Mouse (Mus musculus) bone marrow macrophage, adult 2 months (primary cell): Measurements from ENCODE around the gene Grasp.

Experiments used
- CTCF ChIP-seq: IDR thresholded peaks from 2 replicates; pipeline ENCODE4 v1.5.1; 2012; ENCODE audit warnings: low read depth, mild to moderate bottlenecking, low read length, moderate library complexity
- POLR2A ChIP-seq: IDR thresholded peaks from 2 replicates; pipeline ENCODE4 v1.6.1; 2012; ENCODE audit warnings: mild to moderate bottlenecking, low read depth, low read length, borderline replicate concordance

- TF ChIP-seq POLR2A (no peak), CTCF (no peak)
Observed at GRCm38 (mm10) chr15:101278589-101278988, 54.6 kb downstream of the Grasp start.
